Mouse (Mus musculus) heart, embryonic 12.5 days (tissue): ENCODE data around the gene Sestd1. TPM values are rescaled to one million over a fixed set of nuclear protein-coding genes. Genes with fewer than 3 reads are reported as not detected.
A peak's percentile ranks its signal among the peaks of the same experiment; 100 is the strongest.

Source experiments
- ATAC-seq: fragments of 200-750 bp; cut with Nextera tagmentation; 2 replicates; pipeline ENCODE4 v1.8.0; 2017; ENCODE audit warnings: moderate TSS enrichment, moderate library complexity; ENCODE audit not compliant: insufficient number of reproducible peaks, low FRiP score
- H3K27ac ChIP-seq: fragments of 300-500 bp; sonication (generic); 2 replicates; pipeline ENCODE4 v1.5.1; 2016; ENCODE audit warnings: mild to moderate bottlenecking, moderate library complexity; ENCODE audit not compliant: poor library complexity, severe bottlenecking
- H3K27me3 ChIP-seq: fragments of 300-500 bp; sonication (generic); replicated peaks from 2 replicates; pipeline ENCODE4 v1.6.1; 2016; ENCODE audit warnings: mild to moderate bottlenecking, moderate library complexity
- H3K36me3 ChIP-seq: fragments of 300-500 bp; sonication (generic); 2 replicates; pipeline ENCODE4 v1.6.1; 2016; ENCODE audit warnings: mild to moderate bottlenecking, moderate library complexity
- H3K4me1 ChIP-seq: fragments of 300-500 bp; sonication (generic); replicated peaks from 2 replicates; pipeline ENCODE4 v1.6.1; 2016; ENCODE audit warnings: mild to moderate bottlenecking
- H3K4me2 ChIP-seq: fragments of 300-500 bp; sonication (generic); 2 replicates; pipeline ENCODE4 v1.6.1; 2016; ENCODE audit warnings: mild to moderate bottlenecking, moderate library complexity
- H3K4me3 ChIP-seq: fragments of 300-500 bp; sonication (generic); 2 replicates; pipeline ENCODE4 v1.5.1; 2016; ENCODE audit warnings: mild to moderate bottlenecking
- H3K9ac ChIP-seq: fragments of 300-500 bp; sonication (generic); 2 replicates; pipeline ENCODE4 v1.6.1; 2016; ENCODE audit warnings: mild to moderate bottlenecking, moderate library complexity
- H3K9me3 ChIP-seq: fragments of 300-500 bp; sonication (generic); replicated peaks from 2 replicates; pipeline ENCODE4 v1.6.1; 2016; ENCODE audit warnings: mild to moderate bottlenecking, moderate library complexity
- whole genome bisulfite sequencing: fragments of 180-500 bp; shearing (Covaris S2); methylation state at CpG from one replicate; pipeline ENCODE4 v1.1.7; 2016; 5-methylcytosine and 5-hydroxymethylcytosine counted together
- polyA plus RNA-seq: library from polyadenylated mRNA; unstranded; fragments of >200 nt; fragmentation: Nextera tagmentation; extraction: Ambion mirVana; gene quantifications from 2 replicates; pipeline ENCODE4 v1.2.1, GENCODE M21; 2016

Gene Sestd1
- polyA plus RNA-seq, 1 experiment from 2014 or later, result 12.5 TPM

- H3K4me2 ChIP-seq, result no peak overlapping the region
- H3K27me3 ChIP-seq, result no peaks in the 10 kb centered on the region
- H3K9ac ChIP-seq, result no peak overlapping the region
- ATAC-seq, result no peak
- peaks cover 34% of the 10 kb centered on the region for H3K4me1 ChIP-seq
- WGBS, result 61% methylated on average over 7 of the region's 7 CpGs
- H3K36me3 ChIP-seq, result no peaks in the 10 kb centered on the region
- no peak overlapping the region for H3K27ac ChIP-seq
- H3K9me3 ChIP-seq, result no peaks in the 10 kb centered on the region
- H3K4me3 ChIP-seq, result no peak overlapping the region
Observed at GRCm38 (mm10) chr2:77270781-77271180, 9.6 kb downstream of the Sestd1 start.

- Histone ChIP-seq H3K27ac (no peak overlapping the region), H3K9ac (no peak overlapping the region), H3K4me3 (no peak overlapping the region), H3K36me3 (no peaks in the 10 kb centered on the region), H3K27me3 (no peaks in the 10 kb centered on the region), H3K9me3 (no peaks in the 10 kb centered on the region), H3K4me2 (no peak overlapping the region), H3K4me1 (peaks cover 29% of the 10 kb centered on the region)
- ATAC-seq, result no peak
- WGBS, result 68% methylated on average over 1 of the region's 1 CpGs
Observed at GRCm38 (mm10) chr2:77270136-77270535, 10.3 kb downstream of the Sestd1 start.

GRCm38 (mm10) chr2:77268612-77269239 lies 11.7 kb downstream of the Sestd1 start:
- H3K4me2 ChIP-seq, result no peak overlapping the region
- no peak for ATAC-seq
- WGBS, result 81% methylated on average over 5 of the region's 5 CpGs
- H3K27ac ChIP-seq, result no peak overlapping the region
- no peaks in the 10 kb centered on the region for H3K9me3 ChIP-seq
- no peak overlapping the region for H3K4me3 ChIP-seq
- peaks cover 37% of the 10 kb centered on the region for H3K4me1 ChIP-seq
- no peaks in the 10 kb centered on the region for H3K36me3 ChIP-seq
- no peak overlapping the region for H3K9ac ChIP-seq
- no peaks in the 10 kb centered on the region for H3K27me3 ChIP-seq

GRCm38 (mm10) chr2:77266931-77267330 lies 13.5 kb downstream of the Sestd1 start:
- H3K4me2 ChIP-seq, result no peak overlapping the region
- H3K27me3 ChIP-seq, result no peaks in the 10 kb centered on the region
- ATAC-seq, result no peak
- peaks cover 48% of the 10 kb centered on the region for H3K4me1 ChIP-seq
- WGBS, result 84% methylated on average over 2 of the region's 2 CpGs
- H3K9ac ChIP-seq, result no peak overlapping the region
- H3K9me3 ChIP-seq, result no peaks in the 10 kb centered on the region
- H3K27ac ChIP-seq, result no peak overlapping the region
- H3K36me3 ChIP-seq, result no peaks in the 10 kb centered on the region
- no peak overlapping the region for H3K4me3 ChIP-seq

- H3K36me3 ChIP-seq, result no peaks in the 10 kb centered on the region
- ATAC-seq, result no peak
- no peaks in the 10 kb centered on the region for H3K27me3 ChIP-seq
- no peak overlapping the region for H3K9ac ChIP-seq
- no peak overlapping the region for H3K27ac ChIP-seq
- 56% methylated on average over 3 of the region's 3 CpGs for WGBS
- peaks cover 53% of the 10 kb centered on the region for H3K4me1 ChIP-seq
- no peak overlapping the region for H3K4me3 ChIP-seq
- H3K9me3 ChIP-seq, result no peaks in the 10 kb centered on the region
- no peak overlapping the region for H3K4me2 ChIP-seq
Observed at GRCm38 (mm10) chr2:77266011-77266410, 14.4 kb downstream of the Sestd1 start.

- H3K9me3 ChIP-seq, result no peaks in the 10 kb centered on the region
- peaks cover 54% of the 10 kb centered on the region for H3K4me1 ChIP-seq
- H3K27ac ChIP-seq, result no peak overlapping the region
- no peak overlapping the region for H3K9ac ChIP-seq
- WGBS, result 68% methylated on average over 7 of the region's 7 CpGs
- no peaks in the 10 kb centered on the region for H3K36me3 ChIP-seq
- ATAC-seq, result no peak
- no peak overlapping the region for H3K4me2 ChIP-seq
- H3K27me3 ChIP-seq, result no peaks in the 10 kb centered on the region
- H3K4me3 ChIP-seq, result no peak overlapping the region
Observed at GRCm38 (mm10) chr2:77265301-77265700, 15.1 kb downstream of the Sestd1 start.

- H3K4me2 ChIP-seq, result no peak overlapping the region
- no peak overlapping the region for H3K27ac ChIP-seq
- H3K4me1 ChIP-seq, result peaks cover 55% of the 10 kb centered on the region
- H3K27me3 ChIP-seq, result no peaks in the 10 kb centered on the region
- no peak for ATAC-seq
- no peak overlapping the region for H3K4me3 ChIP-seq
- 78% methylated on average over 6 of the region's 6 CpGs for WGBS
- no peak overlapping the region for H3K9ac ChIP-seq
- no peaks in the 10 kb centered on the region for H3K9me3 ChIP-seq
- no peaks in the 10 kb centered on the region for H3K36me3 ChIP-seq
Observed at GRCm38 (mm10) chr2:77264550-77264949, 15.8 kb downstream of the Sestd1 start.

- H3K27me3 ChIP-seq, result no peaks in the 10 kb centered on the region
- 61% methylated on average over 11 of the region's 11 CpGs for WGBS
- H3K9ac ChIP-seq, result no peak overlapping the region
- no peak overlapping the region for H3K4me3 ChIP-seq
- H3K27ac ChIP-seq, result no peak overlapping the region
- ATAC-seq, result no peak
- peaks cover 55% of the 10 kb centered on the region for H3K4me1 ChIP-seq
- H3K36me3 ChIP-seq, result no peaks in the 10 kb centered on the region
- no peaks in the 10 kb centered on the region for H3K9me3 ChIP-seq
- no peak overlapping the region for H3K4me2 ChIP-seq
Observed at GRCm38 (mm10) chr2:77263477-77264435, 16.6 kb downstream of the Sestd1 start.

GRCm38 (mm10) chr2:77260134-77260533 lies 20.3 kb downstream of the Sestd1 start:
- Histone ChIP-seq H3K4me3 (no peak overlapping the region), H3K4me2 (no peak overlapping the region), H3K27me3 (no peaks in the 10 kb centered on the region), H3K27ac (no peak overlapping the region), H3K4me1 (peaks cover 57% of the 10 kb centered on the region), H3K9ac (no peak overlapping the region), H3K36me3 (peaks cover 5% of the 10 kb centered on the region; the same call in 1 of the 2 replicates), H3K9me3 (no peaks in the 10 kb centered on the region)
- ATAC-seq, result 0 out of 2 replicates have a peak, but pooled peaks have one; percentile 15
- 67% methylated on average over 4 of the region's 4 CpGs for WGBS

GRCm38 (mm10) chr2:77253227-77253626 lies 27.2 kb downstream of the Sestd1 start:
- ATAC-seq, result no peak

GRCm38 (mm10) chr2:77251736-77252135 lies 28.7 kb downstream of the Sestd1 start:
- Histone ChIP-seq H3K27me3 (no peaks in the 10 kb centered on the region), H3K4me1 (peaks cover 35% of the 10 kb centered on the region), H3K4me3 (no peak overlapping the region), H3K27ac (no peak overlapping the region), H3K9ac (no peak overlapping the region), H3K4me2 (no peak overlapping the region), H3K9me3 (no peaks in the 10 kb centered on the region), H3K36me3 (peaks cover 5% of the 10 kb centered on the region; the same call in 1 of the 2 replicates)
- no peak for ATAC-seq
- WGBS, result 83% methylated on average over 6 of the region's 6 CpGs

More at GRCm38 (mm10) chr2:77253227-77253626, 27.2 kb downstream of the Sestd1 start:
- H3K9me3 ChIP-seq, result no peaks in the 10 kb centered on the region
- WGBS, result 51% methylated on average over 6 of the region's 6 CpGs
- H3K36me3 ChIP-seq, result peaks cover 7% of the 10 kb centered on the region; the same call in 1 of the 2 replicates
- H3K4me2 ChIP-seq, result no peak overlapping the region
- peaks cover 27% of the 10 kb centered on the region for H3K4me1 ChIP-seq
- H3K9ac ChIP-seq, result no peak overlapping the region
- H3K4me3 ChIP-seq, result no peak overlapping the region
- no peak overlapping the region for H3K27ac ChIP-seq
- no peaks in the 10 kb centered on the region for H3K27me3 ChIP-seq
